In genomic region chr14:76414862-76415780, GRCm38 (mm10) we compare ENCODE assay signal across 8 mouse cellular contexts. TPM values are rescaled to one million over a fixed set of nuclear protein-coding genes. Genes with fewer than 3 reads are reported as not detected.
A peak's percentile ranks its signal among the peaks of the same experiment; 100 is the strongest.
DNase-seq lines count a peak whose midpoint lies in the region; ATAC-seq and TF ChIP-seq lines count a peak whose summit lies in the region.

Tsc22d1 (plus strand) TSS chr14:76414961.

- H3K36me3 ChIP-seq in forebrain, embryonic 15.5 days, result peaks cover 19% of the 10 kb centered on the region
- H3K36me3 ChIP-seq in macrophage (ENCODE audit: inconsistent target), result peaks cover 14% of the 10 kb centered on the region; the same call in 1 of the 2 replicates
- H3K36me3 ChIP-seq in stomach, embryonic 15.5 days, result peaks cover 14% of the 10 kb centered on the region; the same call in 1 of the 2 replicates

- no peaks in the 10 kb centered on the region; the same call in 1 of the 2 replicates for H3K4me1 ChIP-seq in bone marrow, adult 2 months (ENCODE audit: control insufficient read depth, insufficient read depth, low read length)
- peaks cover 44% of the 10 kb centered on the region for H3K4me1 ChIP-seq in forebrain, embryonic 15.5 days
- H3K4me1 ChIP-seq in stomach, embryonic 15.5 days, result peaks cover 38% of the 10 kb centered on the region

- no peak for TF ChIP-seq POLR2A in bone marrow, adult 2 months (IDR thresholded peaks at IDR 0.05; ENCODE audit: borderline replicate concordance, control insufficient read depth, low read depth, low read length)

- H3K4me3 ChIP-seq in bone marrow, adult 2 months (replicated peaks; ENCODE audit: control insufficient read depth, low read depth, low read length), result peak within 1 kb of the TSS; percentile 87
- H3K4me3 ChIP-seq in forebrain, embryonic 15.5 days, result peak within 1 kb of the TSS; percentile 81
- H3K4me3 ChIP-seq in macrophage (ENCODE audit: inconsistent target), result peak within 1 kb of the TSS; percentile 52
- H3K4me3 ChIP-seq in stomach, embryonic 15.5 days (replicated peaks), result peak within 1 kb of the TSS; percentile 84

- TF ChIP-seq CTCF in bone marrow, adult 2 months (IDR thresholded peaks at IDR 0.05; ENCODE audit: control insufficient read depth, insufficient read depth, low read length), result no peak

- H3K9me3 ChIP-seq in forebrain, embryonic 15.5 days, result no peaks in the 10 kb centered on the region
- H3K9me3 ChIP-seq in stomach, embryonic 15.5 days, result no peaks in the 10 kb centered on the region

- DNase-seq in kidney, adult 11 months, result peak; percentile 15
- DNase-seq in kidney, postnatal 14 days, result no peak
- peak in 1 of 2 experiments; percentile 50 for DNase-seq in heart, postnatal 10 days
- peak in 1 of 2 experiments; percentile 53 for DNase-seq in layer of hippocampus, postnatal 10 days (ENCODE audit: low spot score in 2 of 2)

- no peak; the same call in 1 of the 2 replicates for ATAC-seq in forebrain, embryonic 15.5 days (replicated peaks)
- peak; percentile 1; the same call in 1 of the 2 replicates for ATAC-seq in stomach, embryonic 15.5 days (ENCODE audit: insufficient read depth, low FRiP score, low read depth)

- peak within 1 kb of the TSS; percentile 99 for H3K9ac ChIP-seq in forebrain, embryonic 15.5 days (replicated peaks)
- peak within 1 kb of the TSS; percentile 96 for H3K9ac ChIP-seq in stomach, embryonic 15.5 days

- intact Hi-C loops in heart, postnatal 10 days (cut with DNase I), result loop anchor here (1.0 to 5.0 kb wide), 2 partner anchors 57 to 263 kb away; no protein-coding TSS in a partner anchor

- WGBS in bone marrow, adult 2 months, result 3% methylated on average over 124 of the region's 128 CpGs
- WGBS in forebrain, embryonic 15.5 days, result under 1% methylated on average over 105 of the region's 128 CpGs
- 1% methylated on average over 75 of the region's 128 CpGs for WGBS in macrophage (ENCODE audit: missing documents)
- WGBS in stomach, embryonic 15.5 days, result 1% methylated on average over 94 of the region's 128 CpGs

- peak within 1 kb of the TSS; percentile 91 for H3K4me2 ChIP-seq in forebrain, embryonic 15.5 days (replicated peaks)
- peak within 1 kb of the TSS; percentile 93 for H3K4me2 ChIP-seq in stomach, embryonic 15.5 days

- no peaks in the 10 kb centered on the region for H3K27me3 ChIP-seq in forebrain, embryonic 15.5 days
- H3K27me3 ChIP-seq in stomach, embryonic 15.5 days (replicated peaks), result no peaks in the 10 kb centered on the region

- H3K27ac ChIP-seq in bone marrow, adult 2 months (ENCODE audit: control insufficient read depth, insufficient read depth, low read depth, low read length, poor library complexity), result peak within 1 kb of the TSS; percentile 36; the same call in 1 of the 2 replicates
- H3K27ac ChIP-seq in forebrain, embryonic 15.5 days (replicated peaks), result peak within 1 kb of the TSS; percentile 100
- peak within 1 kb of the TSS; percentile 68 for H3K27ac ChIP-seq in macrophage
- H3K27ac ChIP-seq in stomach, embryonic 15.5 days, result peak within 1 kb of the TSS; percentile 98

- H3K79me2 ChIP-seq in macrophage (ENCODE audit: inconsistent target), result peaks cover 13% of the 10 kb centered on the region; the same call in 1 of the 2 replicates

RNA-seq across cellular contexts. Expression of gene Tsc22d1, which starts in this region (rescaled TPM):
- polyA plus RNA-seq in bone marrow, adult 2 months (2011; ENCODE audit: insufficient read depth, insufficient read length, low replicate concordance, missing spikeins), result 118 and 128 TPM in 2 replicates
- 711 and 729 TPM in 2 replicates for polyA plus RNA-seq in forebrain, embryonic 15.5 days (2015; fragmentation: Nextera tagmentation; extraction: Ambion mirVana)
- 100 to 1,000 TPM; 366 to 428 TPM for total RNA-seq in heart, postnatal 10 days (2021)
- total RNA-seq in layer of hippocampus, postnatal 10 days (2021), result 100 to 1,000 TPM; 530 to 560 TPM
- total RNA-seq in macrophage (2018; cell fraction: chromatin; rRNA removed), result 100 to 1,000 TPM in 14 of 26 experiments, 10 to 100 TPM in 12; 38.1 to 306 (median 105) TPM
- 10 to 100 TPM; 18.3 to 71.6 (median 48.3) TPM for total RNA-seq in macrophage (2018; cell fraction: cytosol; rRNA removed)
- total RNA-seq in macrophage (2018; cell fraction: nucleus; rRNA removed), result 100 to 1,000 TPM in 10 of 26 experiments, 10 to 100 TPM in 16; 36.4 to 236 (median 82.8) TPM
- 21.6 to 41.9 TPM (median 33.6 TPM) in 3 replicates for polyA plus RNA-seq in macrophage (2018)
- 474 and 525 TPM in 2 replicates for polyA plus RNA-seq in stomach, embryonic 15.5 days (2015; fragmentation: Nextera tagmentation; extraction: Ambion mirVana)

Comparison
In these comparisons a context has a peak if more than half of its experiments do, and no peak if none do; other contexts are left out.
1. H3K27ac ChIP-seq: peak in every context shown above with its lines; median percentile 100 in forebrain, embryonic 15.5 days; 98 in stomach, embryonic 15.5 days; 68 in macrophage; 36 in bone marrow, adult 2 months.